Mouse (Mus musculus) stomach, postnatal 0 days (tissue): ENCODE measurements around the gene Stpg4. TPM values are rescaled to one million over a fixed set of nuclear protein-coding genes. Genes with fewer than 3 reads are reported as not detected.

Experiments
- ATAC-seq: fragments of 200-750 bp; cut with Nextera tagmentation; 2 replicates; pipeline ENCODE4 v1.8.0; 2017; ENCODE audit not compliant: low FRiP score, low TSS enrichment
- DNase-seq: peaks from one replicate; pipeline ENCODE4 v3.0.0-alpha.2; 2016; ENCODE audit warnings: low spot score
- H3K27ac ChIP-seq: fragments of 300-500 bp; sonication (generic); replicated peaks from 2 replicates; pipeline ENCODE4 v1.5.1; 2014; ENCODE audit warnings: mild to moderate bottlenecking, control low read depth
- H3K27me3 ChIP-seq: fragments of 300-500 bp; sonication (generic); 2 replicates; pipeline ENCODE4 v1.6.1; 2014; ENCODE audit warnings: low read length; ENCODE audit not compliant: control insufficient read depth, insufficient read depth
- H3K36me3 ChIP-seq: fragments of 300-500 bp; sonication (generic); 2 replicates; pipeline ENCODE4 v1.6.1; 2014; ENCODE audit warnings: low read length, mixed read lengths; ENCODE audit not compliant: control insufficient read depth, insufficient read depth
- H3K4me1 ChIP-seq: fragments of 300-500 bp; sonication (generic); replicated peaks from 2 replicates; pipeline ENCODE4 v1.6.1; 2014; ENCODE audit warnings: antibody characterized with exemption; ENCODE audit not compliant: control insufficient read depth, insufficient read depth
- H3K4me2 ChIP-seq: fragments of 300-500 bp; sonication (generic); replicated peaks from 2 replicates; pipeline ENCODE4 v1.6.1; 2014; ENCODE audit warnings: low read depth, mild to moderate bottlenecking, control low read depth, moderate library complexity
- H3K4me3 ChIP-seq: fragments of 300-500 bp; sonication (generic); 2 replicates; pipeline ENCODE4 v1.5.1; 2014; ENCODE audit warnings: low read depth, low read length, control low read depth
- H3K9ac ChIP-seq: fragments of 300-500 bp; sonication (generic); 2 replicates; pipeline ENCODE4 v1.6.1; 2014; ENCODE audit warnings: mild to moderate bottlenecking, low read length, control low read depth, mixed read lengths
- H3K9me3 ChIP-seq: fragments of 300-500 bp; sonication (generic); 2 replicates; pipeline ENCODE4 v1.6.1; 2016; ENCODE audit warnings: low read length; ENCODE audit not compliant: control insufficient read depth
- CTCF ChIP-seq: IDR thresholded peaks from 2 replicates; pipeline ENCODE4 v1.5.1; 2016; ENCODE audit warnings: antibody characterized with exemption, low read depth, mild to moderate bottlenecking, moderate library complexity
- EP300 ChIP-seq: optimal IDR thresholded peaks from 2 replicates; pipeline ENCODE3; 2016; ENCODE audit warnings: antibody characterized with exemption
- WGBS: fragments of 180-500 bp; shearing (Covaris S2); extraction: QIAGEN DNeasy Blood & Tissue Kit; methylation state at CpG from one replicate; pipeline ENCODE4 v1.1.7; 2014; 5-methylcytosine and 5-hydroxymethylcytosine counted together
- polyA plus RNA-seq: library from polyadenylated mRNA; unstranded; fragments of >200 nt; fragmentation: Nextera tagmentation; extraction: Ambion mirVana; gene quantifications from 2 replicates; pipeline ENCODE4 v1.2.1, GENCODE M21; 2015

The Stpg4 gene
- polyA plus RNA-seq, 1 experiment from 2014 or later: not detected

DNA sequence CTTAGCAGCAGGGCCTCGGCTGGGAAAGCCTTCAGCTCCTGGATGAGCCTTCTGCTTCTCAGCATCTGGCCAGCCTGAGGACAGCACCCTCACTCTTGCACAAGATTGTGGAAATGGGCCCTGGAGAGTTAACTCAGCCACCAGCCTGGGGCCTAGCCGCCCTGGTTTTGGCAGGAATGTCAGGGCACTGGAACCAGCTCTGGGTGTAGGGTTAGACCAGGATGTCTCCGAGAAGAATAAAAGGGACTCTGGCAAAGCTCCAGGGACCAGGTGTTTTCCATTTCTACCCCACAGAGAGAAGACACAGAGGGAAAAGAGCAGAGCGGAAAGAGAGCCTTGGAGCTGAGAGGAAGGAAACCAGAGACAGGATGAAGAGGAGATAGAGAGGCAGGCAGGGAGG, 60.3 kb downstream of the Stpg4 start:
- no peak for TF ChIP-seq EP300
- TF ChIP-seq CTCF: no peak
- WGBS: 41% methylated on average over 4 of the region's 4 CpGs
- H3K27ac ChIP-seq: peak overlapping the region; percentile 13; the same call in 1 of the 2 replicates
- no peaks in the 10 kb centered on the region for H3K27me3 ChIP-seq
- ATAC-seq (no peak), DNase-seq (no peak)
- H3K4me3 ChIP-seq: no peak overlapping the region
- H3K9ac ChIP-seq: peak overlapping the region; percentile 8; the same call in 1 of the 2 replicates
- no peaks in the 10 kb centered on the region for H3K9me3 ChIP-seq
- 0 out of 2 replicates have a peak, but pooled peaks cover 4% of the 10 kb centered on the region for H3K36me3 ChIP-seq
- peaks cover 6% of the 10 kb centered on the region; the same call in 1 of the 2 replicates for H3K4me1 ChIP-seq
- H3K4me2 ChIP-seq: no peak overlapping the region

- Histone ChIP-seq H3K27ac (no peak overlapping the region), H3K4me3 (no peak overlapping the region), H3K36me3 (0 out of 2 replicates have a peak, but pooled peaks cover 4% of the 10 kb centered on the region), H3K4me1 (peaks cover 6% of the 10 kb centered on the region; the same call in 1 of the 2 replicates), H3K9ac (no peak overlapping the region), H3K9me3 (no peaks in the 10 kb centered on the region), H3K4me2 (no peak overlapping the region), H3K27me3 (no peaks in the 10 kb centered on the region)
- ATAC-seq: no peak
- 14% methylated on average over 2 of the region's 2 CpGs for WGBS
- no peak for DNase-seq
- TF ChIP-seq EP300 (no peak), CTCF (no peak)
These were observed 61.0 kb downstream of the Stpg4 start for GRCm38 (mm10) chr17:87366520-87366919.

DNA sequence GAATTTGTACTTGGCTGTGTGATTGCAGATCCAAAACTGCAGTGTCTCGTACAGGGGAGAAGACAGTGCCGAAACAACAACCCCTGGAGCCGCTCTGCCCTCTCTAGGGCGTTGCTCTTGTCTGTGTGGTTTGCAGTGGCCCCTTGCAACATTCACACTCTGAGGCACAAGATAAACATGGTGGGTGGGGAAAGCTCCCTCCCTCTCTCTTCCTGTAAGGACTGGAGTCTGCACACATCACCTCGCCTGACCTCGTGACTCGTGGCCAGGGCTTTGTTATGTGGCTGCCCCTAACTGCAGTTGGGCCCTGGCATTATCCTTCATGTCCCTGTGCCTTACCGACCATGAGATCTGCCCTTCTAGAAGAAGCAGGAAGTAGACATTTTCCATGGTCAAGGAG, 62.3 kb downstream of the Stpg4 start:
- Histone ChIP-seq H3K27ac (no peak overlapping the region), H3K4me1 (peaks cover 6% of the 10 kb centered on the region; the same call in 1 of the 2 replicates), H3K4me3 (no peak overlapping the region), H3K9me3 (no peaks in the 10 kb centered on the region), H3K9ac (no peak overlapping the region), H3K36me3 (0 out of 2 replicates have a peak, but pooled peaks cover 4% of the 10 kb centered on the region), H3K27me3 (no peaks in the 10 kb centered on the region), H3K4me2 (no peak overlapping the region)
- TF ChIP-seq CTCF: no peak
- no peak for TF ChIP-seq EP300
- 43% methylated on average over 8 of the region's 8 CpGs for WGBS
- DNase-seq (no peak), ATAC-seq (no peak)

DNA sequence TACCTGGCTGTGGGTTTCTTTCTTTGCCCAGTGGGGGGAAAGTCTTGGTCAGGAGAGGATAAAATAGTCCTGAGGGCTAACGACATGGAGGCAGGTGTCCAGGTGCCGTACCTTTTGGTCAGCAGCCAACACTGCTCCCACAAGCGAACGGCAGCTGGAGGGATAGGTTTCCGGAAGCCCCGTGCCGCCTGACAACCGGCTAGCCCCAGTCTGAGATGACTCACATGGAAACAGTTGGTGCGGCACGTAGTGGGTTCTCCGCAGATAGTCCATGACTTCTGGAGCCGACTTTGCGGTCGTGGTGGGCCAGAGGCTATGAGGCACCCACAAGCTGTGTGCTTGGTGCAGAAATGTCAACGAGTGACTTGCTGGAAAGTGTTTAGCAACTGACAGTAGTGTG, 63.4 kb downstream of the Stpg4 start:
- no peak for TF ChIP-seq EP300
- no peak for TF ChIP-seq CTCF
- 80% methylated on average over 15 of the region's 15 CpGs for WGBS
- ATAC-seq (no peak), DNase-seq (no peak)
- Histone ChIP-seq H3K4me2 (no peak overlapping the region), H3K4me1 (peaks cover 4% of the 10 kb centered on the region; the same call in 1 of the 2 replicates), H3K9me3 (no peaks in the 10 kb centered on the region), H3K27ac (no peak overlapping the region), H3K36me3 (0 out of 2 replicates have a peak, but pooled peaks cover 4% of the 10 kb centered on the region), H3K27me3 (no peaks in the 10 kb centered on the region), H3K4me3 (no peak overlapping the region), H3K9ac (no peak overlapping the region)

DNA sequence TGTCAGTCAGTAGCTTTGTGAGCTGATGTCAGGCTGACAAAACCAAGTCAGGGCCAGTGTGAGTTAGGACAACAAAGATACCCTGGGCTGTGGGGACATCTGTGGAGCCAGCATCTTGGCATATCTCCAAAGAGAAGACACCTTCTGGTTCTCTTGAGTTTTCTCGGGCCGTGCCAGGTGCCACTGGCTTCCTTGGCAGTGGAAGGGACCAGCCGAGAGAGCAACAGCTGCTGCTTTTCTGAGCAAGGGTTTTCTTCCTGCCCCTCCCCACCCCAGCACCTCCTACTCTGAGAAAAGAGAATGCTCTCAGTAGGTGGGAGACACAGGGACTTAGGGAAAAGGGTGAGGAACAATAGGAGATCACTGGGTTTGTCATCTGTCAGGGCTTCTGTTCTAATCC, 66.4 kb downstream of the Stpg4 start:
- H3K36me3 ChIP-seq: 0 out of 2 replicates have a peak, but pooled peaks cover 2% of the 10 kb centered on the region
- TF ChIP-seq CTCF (no peak), EP300 (no peak)
- H3K27me3 ChIP-seq: no peaks in the 10 kb centered on the region
- H3K27ac ChIP-seq: no peak overlapping the region
- no peaks in the 10 kb centered on the region for H3K9me3 ChIP-seq
- no peak overlapping the region for H3K9ac ChIP-seq
- DNase-seq (no peak), ATAC-seq (no peak)
- H3K4me1 ChIP-seq: no peaks in the 10 kb centered on the region
- WGBS: 57% methylated on average over 3 of the region's 3 CpGs
- H3K4me3 ChIP-seq: no peak overlapping the region
- H3K4me2 ChIP-seq: no peak overlapping the region

DNA sequence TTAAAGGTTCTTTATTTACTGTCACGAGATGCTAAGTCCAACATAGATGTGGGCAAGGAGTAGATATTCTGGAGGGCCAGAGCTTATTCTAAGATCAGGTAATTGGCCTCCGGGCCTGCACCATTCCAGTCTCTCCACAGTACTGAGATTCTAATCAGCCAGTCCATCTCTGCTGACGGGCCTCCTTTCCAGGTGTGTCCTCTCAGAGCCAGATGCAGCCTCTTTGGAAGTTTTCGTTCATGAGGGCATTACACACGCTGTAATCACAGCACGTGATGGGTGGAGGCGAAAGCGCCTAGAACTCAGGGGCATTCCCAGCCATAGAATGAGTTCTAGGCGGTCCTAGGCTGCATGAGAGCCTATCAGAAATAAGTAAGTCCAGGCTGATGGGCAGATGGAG, 70.0 kb downstream of the Stpg4 start:
- ATAC-seq (no peak), DNase-seq (no peak)
- H3K9ac ChIP-seq: no peak overlapping the region
- no peak overlapping the region for H3K27ac ChIP-seq
- no peaks in the 10 kb centered on the region for H3K36me3 ChIP-seq
- no peaks in the 10 kb centered on the region for H3K9me3 ChIP-seq
- H3K4me1 ChIP-seq: no peaks in the 10 kb centered on the region
- WGBS: 62% methylated on average over 9 of the region's 9 CpGs
- no peak for TF ChIP-seq CTCF
- TF ChIP-seq EP300: no peak
- H3K4me3 ChIP-seq: no peak overlapping the region
- H3K27me3 ChIP-seq: no peaks in the 10 kb centered on the region
- no peak overlapping the region for H3K4me2 ChIP-seq
